Mouse (Mus musculus) cerebellum, adult 2 months (tissue): ENCODE measurements at regions not wholly inside any gene's neighbourhood (a gene's known extent, or its start where the extent isn't known, plus 50 kb on each side); places are given as distances from the start of the nearest gene placed in this dataset.
A peak's percentile ranks its signal among the peaks of the same experiment; 100 is the strongest.

ENCODE experiments used
- DNase-seq, 2 experiments: peaks; one replicate each; pipeline ENCODE4 v3.0.0; 2021
- H3K27ac ChIP-seq: fragments of 200-500 bp; 2 replicates; pipeline ENCODE4 v1.5.1; 2012; ENCODE audit warnings: low read length, control low read depth, inconsistent platforms; ENCODE audit not compliant: insufficient read depth
- H3K27me3 ChIP-seq: fragments of 200-500 bp; 2 replicates; pipeline ENCODE4 v1.6.1; 2012; ENCODE audit warnings: inconsistent platforms, mild to moderate bottlenecking, low read length, moderate library complexity; ENCODE audit not compliant: control insufficient read depth, insufficient read depth
- H3K4me1 ChIP-seq: fragments of 200-500 bp; 2 replicates; pipeline ENCODE4 v1.6.1; 2011; ENCODE audit warnings: low read length; ENCODE audit not compliant: control insufficient read depth, insufficient read depth
- H3K4me3 ChIP-seq: fragments of 200-500 bp; replicated peaks from 2 replicates; pipeline ENCODE3; 2011; ENCODE audit warnings: mild to moderate bottlenecking, low read depth, low read length, control low read depth; ENCODE audit not compliant: insufficient read depth
- CTCF ChIP-seq: fragments of 200-500 bp; IDR thresholded peaks from 2 replicates; pipeline ENCODE4 v1.5.1; 2011; ENCODE audit warnings: low read depth, mild to moderate bottlenecking, control low read depth, low read length, moderate library complexity, borderline replicate concordance; ENCODE audit not compliant: insufficient read depth
- POLR2A ChIP-seq: fragments of 200-500 bp; IDR thresholded peaks from 2 replicates; pipeline ENCODE4 v1.6.1; 2011; ENCODE audit warnings: low read length, control low read depth, borderline replicate concordance; ENCODE audit not compliant: insufficient read depth
- WGBS: fragments of 180-500 bp; shearing (Covaris S2); methylation state at CpG from one replicate; pipeline ENCODE4 v1.1.7; 2018; 5-methylcytosine and 5-hydroxymethylcytosine counted together

DNA sequence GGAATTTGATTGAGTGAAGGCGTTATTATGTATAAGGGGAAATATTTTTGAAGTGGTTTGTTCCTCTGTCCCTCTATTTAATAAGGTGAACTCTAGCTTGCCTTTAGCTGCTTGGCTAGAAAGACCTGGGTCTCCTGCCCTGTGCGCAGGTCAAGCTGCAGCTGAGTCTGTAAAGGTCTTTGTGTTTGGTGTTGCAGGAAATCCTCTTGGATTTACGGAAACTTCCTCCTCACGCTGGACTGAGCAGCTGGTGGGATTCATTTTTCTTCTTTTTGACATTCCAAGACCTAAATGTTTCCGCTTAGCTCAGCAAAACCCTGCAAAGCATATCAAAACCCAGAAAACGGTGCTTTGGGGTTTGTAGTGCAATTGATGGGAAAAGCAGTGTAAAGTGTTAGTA is 402.2 kb upstream of the Mmadhc start:
- no peaks in the 10 kb centered on the region for H3K27me3 ChIP-seq
- no peak overlapping the region for H3K27ac ChIP-seq
- TF ChIP-seq POLR2A = no peak
- TF ChIP-seq CTCF = no peak
- peaks cover 4% of the 10 kb centered on the region; the same call in 1 of the 2 replicates for H3K4me1 ChIP-seq
- 85% methylated on average over 6 of the region's 6 CpGs for whole genome bisulfite sequencing
- H3K4me3 ChIP-seq = no peak overlapping the region
- no peak for DNase-seq

DNA sequence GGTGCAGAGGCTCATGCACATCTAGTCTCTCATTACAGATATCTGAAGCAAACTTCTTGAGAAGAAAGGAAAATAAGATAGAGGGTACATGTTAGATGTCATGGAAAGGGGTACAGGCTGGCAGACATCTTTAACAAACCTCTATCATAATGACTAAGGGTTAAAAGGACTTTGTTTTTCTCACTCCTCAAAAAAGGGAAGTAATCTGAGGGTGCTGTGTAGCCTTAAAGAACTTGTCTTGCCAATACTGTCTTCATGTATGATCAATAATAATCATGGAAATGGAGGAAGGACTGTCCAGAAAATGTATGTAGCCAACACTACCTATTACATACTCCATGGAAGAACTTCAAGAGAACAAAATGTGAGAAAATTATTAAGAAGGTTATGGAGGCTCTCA is 400.0 kb upstream of the Mmadhc start:
- Histone ChIP-seq H3K4me1 (peaks cover 6% of the 10 kb centered on the region; the same call in 1 of the 2 replicates), H3K4me3 (no peak overlapping the region), H3K27ac (no peak overlapping the region), H3K27me3 (no peaks in the 10 kb centered on the region; the same call in 1 of the 2 replicates)
- TF ChIP-seq POLR2A (no peak), CTCF (no peak)
- DNase-seq = no peak

DNA sequence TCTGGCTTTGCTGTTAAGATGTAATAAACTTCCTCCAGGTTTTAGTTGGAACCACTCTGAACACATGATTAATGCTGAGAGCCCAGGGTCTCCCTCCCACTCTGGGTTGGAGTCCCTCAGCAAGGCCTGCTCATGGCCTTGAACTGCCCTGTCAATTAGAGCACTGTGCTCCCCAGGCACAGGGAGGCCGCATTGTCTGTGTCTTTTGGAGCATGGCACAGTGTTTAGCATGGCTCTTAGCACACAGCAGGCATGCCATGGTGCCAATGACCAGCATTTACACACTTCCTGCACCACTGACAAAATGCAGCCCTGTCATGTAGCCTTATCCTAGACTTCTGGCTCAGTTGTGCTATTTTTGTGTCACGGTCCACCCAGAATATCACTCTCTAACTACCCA is 398.2 kb upstream of the Mmadhc start:
- H3K4me1 ChIP-seq = peaks cover 6% of the 10 kb centered on the region; the same call in 1 of the 2 replicates
- 56% methylated on average over 2 of the region's 2 CpGs for WGBS
- H3K4me3 ChIP-seq = no peak overlapping the region
- no peaks in the 10 kb centered on the region; the same call in 1 of the 2 replicates for H3K27me3 ChIP-seq
- TF ChIP-seq CTCF (no peak), POLR2A (no peak)
- no peak overlapping the region for H3K27ac ChIP-seq
- peak in 1 of 2 experiments; percentile 4 for DNase-seq

DNA sequence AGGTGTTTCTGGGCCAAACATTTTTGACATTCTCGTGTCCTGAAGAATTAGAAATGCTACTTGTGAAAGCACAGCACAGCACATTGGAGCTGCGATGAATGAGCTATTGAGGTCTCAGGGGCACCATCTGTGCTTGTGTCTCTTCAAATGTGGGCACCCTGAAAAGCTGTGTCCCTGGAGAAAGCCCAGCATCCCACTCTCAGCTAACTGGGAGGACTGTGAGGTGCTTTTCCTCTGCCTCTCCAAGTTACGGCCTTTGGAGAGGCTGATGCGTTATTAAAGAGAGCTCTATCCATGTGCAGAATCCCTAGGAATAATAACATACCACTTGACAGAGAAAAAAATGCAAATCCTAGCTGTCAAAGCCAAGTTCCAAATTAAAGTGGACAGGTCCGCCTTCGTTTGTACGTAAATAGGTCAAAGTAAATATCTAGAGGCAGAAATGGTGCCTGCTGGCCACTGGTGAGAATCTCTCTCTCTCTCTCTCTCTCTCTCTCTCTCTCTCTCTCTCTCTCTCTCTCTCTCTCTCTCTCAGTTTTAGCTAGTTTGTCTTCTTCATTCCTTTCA is 397.3 kb upstream of the Mmadhc start:
- H3K4me1 ChIP-seq = peaks cover 6% of the 10 kb centered on the region; the same call in 1 of the 2 replicates
- DNase-seq = peak; percentile 17 to 29
- H3K4me3 ChIP-seq = no peak overlapping the region
- H3K27ac ChIP-seq = no peak overlapping the region
- TF ChIP-seq POLR2A = no peak
- TF ChIP-seq CTCF = no peak
- H3K27me3 ChIP-seq = no peaks in the 10 kb centered on the region; the same call in 1 of the 2 replicates
- 25% methylated on average over 7 of the region's 7 CpGs for WGBS

DNA sequence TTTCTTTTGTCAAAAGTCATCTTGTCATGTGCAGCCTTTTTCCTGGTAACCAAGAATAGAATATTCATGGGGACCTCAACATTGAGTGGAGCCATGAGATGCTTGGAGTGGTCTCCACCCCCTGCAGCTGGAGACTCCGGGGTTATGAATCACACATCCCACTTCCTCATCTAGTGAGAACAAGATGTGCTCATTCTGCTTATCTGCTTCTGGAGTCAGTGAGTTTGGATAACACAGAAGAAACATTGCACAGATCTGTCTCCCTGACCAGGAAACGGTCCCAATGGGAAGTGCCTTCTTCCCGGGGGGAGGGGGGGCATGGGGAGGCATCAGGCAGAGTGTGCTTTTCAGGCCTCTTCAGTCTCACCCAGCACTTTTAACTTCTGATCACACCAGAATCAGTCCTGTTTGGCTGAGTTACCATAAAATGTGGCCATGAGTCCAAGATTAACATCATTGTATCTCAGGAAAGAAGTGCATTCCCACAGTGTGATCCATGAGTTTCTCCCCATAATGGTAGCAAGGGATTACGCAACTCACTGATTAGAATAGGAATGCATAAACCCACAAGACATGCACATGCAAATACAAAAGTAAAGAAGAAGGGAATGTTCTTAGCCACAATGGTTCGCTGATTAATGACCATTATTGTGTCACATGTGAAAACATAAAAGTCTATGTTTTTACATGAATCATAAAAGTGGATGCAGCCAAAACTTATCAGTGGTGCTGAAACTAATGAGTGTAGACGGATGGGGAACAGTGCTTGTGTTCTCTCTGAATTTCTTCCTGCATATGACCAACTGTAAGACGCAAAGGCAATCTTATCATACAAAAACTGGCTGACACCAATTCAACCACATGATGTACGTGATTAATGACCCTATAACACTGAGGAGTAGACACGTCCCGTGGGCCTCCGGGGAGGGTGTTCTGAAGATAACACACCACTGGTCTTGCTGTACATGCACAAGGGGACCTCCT is 393.8 kb upstream of the Mmadhc start:
- Histone ChIP-seq H3K27ac (no peak overlapping the region), H3K27me3 (no peaks in the 10 kb centered on the region; the same call in 1 of the 2 replicates), H3K4me1 (peaks cover 6% of the 10 kb centered on the region; the same call in 1 of the 2 replicates), H3K4me3 (no peak overlapping the region)
- TF ChIP-seq POLR2A = no peak
- no peak for TF ChIP-seq CTCF
- no peak for DNase-seq
- WGBS = 87% methylated on average over 11 of the region's 11 CpGs

DNA sequence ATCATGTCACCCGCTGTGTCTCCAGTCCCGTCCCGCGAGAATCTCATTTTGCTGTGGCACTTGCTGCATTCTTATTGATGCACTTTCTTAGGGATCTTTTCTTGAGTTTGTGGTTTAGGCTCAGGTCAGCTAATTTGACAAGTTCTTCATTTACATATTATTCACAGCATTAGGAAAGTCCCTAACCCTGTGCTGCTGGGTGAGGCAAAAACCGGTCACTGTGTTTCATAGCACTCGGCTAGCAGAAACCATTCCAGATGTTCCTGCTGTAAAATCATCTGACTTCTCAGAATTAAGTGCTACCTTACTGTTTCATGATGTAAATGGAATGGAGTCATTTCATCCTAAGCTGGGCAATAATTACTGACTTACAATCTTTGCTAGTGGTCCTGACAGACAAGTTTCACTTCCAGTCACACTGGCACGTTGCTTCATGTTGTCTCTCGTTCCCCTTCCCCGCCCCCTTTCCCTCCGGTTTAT is 391.1 kb upstream of the Mmadhc start:
- TF ChIP-seq POLR2A = no peak
- TF ChIP-seq CTCF = no peak
- Histone ChIP-seq H3K27ac (no peak overlapping the region), H3K4me3 (no peak overlapping the region), H3K4me1 (no peaks in the 10 kb centered on the region), H3K27me3 (no peaks in the 10 kb centered on the region; the same call in 1 of the 2 replicates)
- WGBS = 91% methylated on average over 10 of the region's 10 CpGs
- no peak for DNase-seq

DNA sequence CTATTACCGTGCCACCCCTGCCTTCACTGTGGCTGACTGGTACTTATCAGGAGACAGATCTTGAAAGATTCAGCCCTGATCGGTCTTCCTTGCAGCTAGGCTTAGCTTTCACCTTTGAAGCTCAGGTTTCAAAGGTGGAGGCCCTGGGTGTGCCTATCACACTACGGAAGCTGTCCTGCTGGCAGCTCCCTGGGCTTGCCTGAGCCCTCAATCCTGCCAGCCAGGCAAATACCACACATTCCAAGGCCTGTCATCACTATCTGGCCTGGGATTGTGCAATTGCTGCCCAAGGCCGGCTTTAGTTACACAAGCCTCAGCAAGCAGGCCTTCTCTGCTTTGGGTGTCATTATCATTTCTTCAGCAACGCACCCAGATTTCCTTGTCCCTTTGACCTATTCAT is 390.6 kb upstream of the Mmadhc start:
- 80% methylated on average over 5 of the region's 5 CpGs for WGBS
- Histone ChIP-seq H3K27ac (no peak overlapping the region), H3K4me1 (no peaks in the 10 kb centered on the region), H3K27me3 (no peaks in the 10 kb centered on the region; the same call in 1 of the 2 replicates), H3K4me3 (no peak overlapping the region)
- no peak for DNase-seq
- TF ChIP-seq POLR2A = no peak
- TF ChIP-seq CTCF = no peak

DNA sequence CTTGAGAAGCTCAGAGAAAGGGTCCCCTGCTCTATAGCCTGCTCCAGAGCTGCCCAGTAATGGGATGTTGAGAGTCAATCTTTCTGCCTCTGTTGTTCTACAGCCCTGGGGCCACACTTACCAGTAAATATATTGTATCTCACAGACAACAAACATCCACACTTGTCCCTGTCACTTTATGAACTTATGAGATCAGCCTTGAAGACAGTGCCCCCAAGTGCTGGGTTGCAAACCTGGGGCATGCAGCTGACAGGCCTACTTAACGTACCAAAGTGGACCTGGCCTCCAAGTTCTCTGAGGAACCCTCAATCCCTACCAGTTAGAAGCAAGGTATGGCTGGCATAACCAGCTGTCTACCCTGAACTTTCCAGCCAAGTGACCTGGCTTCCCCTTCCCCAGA is 380.9 kb upstream of the Mmadhc start:
- Histone ChIP-seq H3K27ac (no peak overlapping the region), H3K27me3 (no peaks in the 10 kb centered on the region), H3K4me1 (no peaks in the 10 kb centered on the region), H3K4me3 (no peak overlapping the region)
- 91% methylated on average over 1 of the region's 1 CpGs for WGBS
- DNase-seq = no peak
- TF ChIP-seq CTCF = no peak
- no peak for TF ChIP-seq POLR2A
